Mouse (Mus musculus) ES-Bruce4 (cell line): ENCODE results near the gene Hs1bp3. TPM values are rescaled to one million over a fixed set of nuclear protein-coding genes. Genes with fewer than 3 reads are reported as not detected.

Experiments
- H3K27ac ChIP-seq: 2 replicates; pipeline ENCODE4 v1.5.1; 2012; ENCODE audit warnings: low read length, inconsistent platforms; ENCODE audit not compliant: insufficient read depth
- H3K27me3 ChIP-seq: 2 replicates; pipeline ENCODE4 v1.6.1; 2012; ENCODE audit warnings: mild to moderate bottlenecking, low read length, inconsistent platforms; ENCODE audit not compliant: control insufficient read depth, poor library complexity, insufficient read depth, severe bottlenecking
- H3K36me3 ChIP-seq: 2 replicates; pipeline ENCODE4 v1.6.1; 2012; ENCODE audit warnings: inconsistent platforms, mild to moderate bottlenecking, low read length, moderate library complexity; ENCODE audit not compliant: control insufficient read depth, poor library complexity, insufficient read depth, severe bottlenecking
- H3K4me1 ChIP-seq: one replicate; pipeline ENCODE4 v1.8.1; 2011; ENCODE audit warnings: low read length; ENCODE audit not compliant: control insufficient read depth, insufficient read depth
- H3K4me3 ChIP-seq: 2 replicates; pipeline ENCODE4 v1.5.1; 2011; ENCODE audit warnings: low read depth, mild to moderate bottlenecking, low read length
- H3K9ac ChIP-seq: 2 replicates; pipeline ENCODE4 v1.6.1; 2012; ENCODE audit warnings: low read depth, mild to moderate bottlenecking, inconsistent platforms; ENCODE audit not compliant: poor library complexity, severe bottlenecking
- H3K9me3 ChIP-seq: replicated peaks from 2 replicates; pipeline ENCODE4 v1.6.1; 2012; ENCODE audit warnings: mild to moderate bottlenecking, low read length, inconsistent platforms; ENCODE audit not compliant: control insufficient read depth, poor library complexity, insufficient read depth, severe bottlenecking
- CTCF ChIP-seq: IDR thresholded peaks from one replicate; pipeline ENCODE4 v1.8.1; 2011; ENCODE audit warnings: low read depth, low read length
- EP300 ChIP-seq: IDR thresholded peaks from 2 replicates; pipeline ENCODE4 v1.6.1; 2011; ENCODE audit warnings: low read depth, low read length; ENCODE audit not compliant: insufficient read depth
- POLR2A ChIP-seq: IDR thresholded peaks from one replicate; pipeline ENCODE4 v1.8.1; 2011; ENCODE audit warnings: low read length; ENCODE audit not compliant: insufficient read depth
- polyA plus RNA-seq: library from polyadenylated mRNA; stranded (reverse); fragments of >200 nt; gene quantifications from 2 replicates; pipeline ENCODE4 v1.2.4, GENCODE M21; 2011; ENCODE audit warnings: low read depth; ENCODE audit not compliant: missing spikeins, insufficient read depth, insufficient read length

Gene Hs1bp3
- polyA plus RNA-seq, 1 experiment = 37.5 TPM

DNA sequence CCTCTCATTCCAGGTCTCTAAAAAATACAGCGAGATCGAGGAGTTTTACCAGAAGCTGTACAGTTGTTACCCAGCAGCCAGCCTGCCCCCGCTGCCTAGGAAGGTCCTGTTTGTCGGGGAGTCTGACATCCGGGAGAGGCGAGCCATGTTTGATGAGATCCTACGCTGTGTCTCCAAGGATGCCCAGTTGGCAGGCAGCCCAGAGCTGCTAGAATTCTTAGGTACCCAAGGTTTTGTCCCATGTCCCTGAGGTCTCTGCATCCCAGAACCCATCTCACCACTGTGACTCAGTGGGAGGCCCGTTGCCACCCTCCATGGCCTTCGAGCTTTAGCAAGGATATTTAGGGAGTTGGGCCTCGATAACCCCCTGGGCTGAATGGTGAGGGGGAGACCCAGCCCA, 8.3 kb downstream of the Hs1bp3 start:
- H3K9ac ChIP-seq = no peak overlapping the region
- H3K36me3 ChIP-seq = peaks cover 13% of the 10 kb centered on the region
- no peaks in the 10 kb centered on the region for H3K9me3 ChIP-seq
- H3K27ac ChIP-seq = no peak overlapping the region
- H3K4me1 ChIP-seq = peaks cover 2% of the 10 kb centered on the region
- H3K27me3 ChIP-seq = no peaks in the 10 kb centered on the region
- TF ChIP-seq EP300 = no peak
- no peak for TF ChIP-seq CTCF
- no peak overlapping the region for H3K4me3 ChIP-seq

GRCm38 (mm10) chr12:8324086-8324485, 10.9 kb downstream of the Hs1bp3 start:
- Histone ChIP-seq H3K4me1 (peaks cover 2% of the 10 kb centered on the region), H3K27ac (no peak overlapping the region), H3K27me3 (no peaks in the 10 kb centered on the region), H3K4me3 (no peak overlapping the region; the same call in 1 of the 2 replicates), H3K9me3 (no peaks in the 10 kb centered on the region), H3K9ac (no peak overlapping the region), H3K36me3 (peaks cover 13% of the 10 kb centered on the region)
- TF ChIP-seq CTCF (no peak), EP300 (no peak), POLR2A (no peak)

DNA sequence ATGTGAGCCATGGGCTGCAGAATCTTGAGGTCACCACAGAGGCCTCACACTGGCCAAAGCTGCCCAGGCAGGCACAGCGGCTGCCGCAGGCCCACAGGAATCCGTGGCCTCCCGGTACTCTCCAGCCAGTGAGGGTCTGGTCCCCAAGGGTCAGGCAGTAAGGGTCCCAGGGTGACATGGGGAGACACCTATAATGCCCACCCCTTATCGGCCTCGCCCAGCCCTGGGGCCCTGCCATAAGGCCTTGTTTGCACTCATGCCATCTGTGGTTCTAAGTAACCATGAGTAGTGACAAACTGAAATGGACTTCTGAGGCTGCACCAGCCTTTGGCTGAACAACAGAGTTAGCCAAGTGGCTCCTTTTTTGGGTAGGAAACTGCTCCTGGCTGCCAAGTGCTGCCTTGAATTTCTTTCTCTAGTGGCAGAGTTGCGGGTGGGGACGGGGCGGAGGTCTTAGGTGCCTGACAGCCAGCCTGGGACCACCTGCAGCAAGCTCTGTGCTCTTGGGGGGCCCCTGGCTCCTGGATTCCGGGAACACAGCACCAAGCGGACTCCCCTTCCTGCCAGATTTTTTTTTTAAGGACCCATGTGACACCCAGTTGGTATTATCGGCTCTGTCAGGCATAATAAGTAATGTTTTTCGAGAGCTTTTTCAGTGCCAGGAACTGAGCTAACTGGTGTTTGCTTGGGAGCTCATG, 12.2 kb downstream of the Hs1bp3 start:
- no peaks in the 10 kb centered on the region for H3K9me3 ChIP-seq
- H3K27me3 ChIP-seq = no peaks in the 10 kb centered on the region
- H3K27ac ChIP-seq = no peak overlapping the region
- TF ChIP-seq CTCF = no peak
- TF ChIP-seq EP300 = no peak
- TF ChIP-seq POLR2A = no peak
- H3K4me3 ChIP-seq = no peak overlapping the region
- H3K36me3 ChIP-seq = peaks cover 13% of the 10 kb centered on the region
- peaks cover 2% of the 10 kb centered on the region for H3K4me1 ChIP-seq
- H3K9ac ChIP-seq = no peak overlapping the region; the same call in 1 of the 2 replicates

DNA sequence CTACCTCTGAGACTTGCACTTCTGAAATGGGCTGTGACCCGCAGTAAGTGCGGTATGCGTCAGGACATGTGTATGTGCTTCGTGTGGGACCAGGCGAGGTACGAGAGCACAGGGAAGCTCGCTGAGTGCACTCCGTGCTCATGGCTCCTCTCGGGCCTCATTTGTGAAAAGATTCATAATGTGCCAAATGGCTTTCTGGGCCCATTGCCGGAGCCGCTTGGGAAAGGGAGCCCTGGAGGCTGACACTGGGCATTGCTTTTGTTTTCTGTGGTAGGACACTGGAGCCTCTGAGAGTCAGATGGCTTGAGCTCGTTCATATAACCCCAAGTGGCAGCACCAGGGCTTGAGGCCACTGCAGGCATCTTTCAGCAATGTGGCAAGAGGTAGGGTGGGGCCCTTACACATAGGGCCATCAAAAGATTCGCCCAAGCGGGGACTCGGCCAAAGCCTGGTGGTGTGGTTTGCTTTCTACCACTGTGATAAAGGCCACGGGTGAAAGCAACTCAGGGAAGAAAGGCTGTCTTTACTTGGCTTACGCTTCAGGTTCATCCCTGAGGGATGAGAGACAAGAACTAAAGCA, 12.8 kb downstream of the Hs1bp3 start:
- Histone ChIP-seq H3K9me3 (no peaks in the 10 kb centered on the region), H3K27ac (no peak overlapping the region), H3K36me3 (peaks cover 13% of the 10 kb centered on the region), H3K4me1 (no peaks in the 10 kb centered on the region), H3K4me3 (no peak overlapping the region), H3K27me3 (no peaks in the 10 kb centered on the region), H3K9ac (no peak overlapping the region)
- no peak for TF ChIP-seq CTCF
- no peak for TF ChIP-seq POLR2A
- TF ChIP-seq EP300 = no peak

DNA sequence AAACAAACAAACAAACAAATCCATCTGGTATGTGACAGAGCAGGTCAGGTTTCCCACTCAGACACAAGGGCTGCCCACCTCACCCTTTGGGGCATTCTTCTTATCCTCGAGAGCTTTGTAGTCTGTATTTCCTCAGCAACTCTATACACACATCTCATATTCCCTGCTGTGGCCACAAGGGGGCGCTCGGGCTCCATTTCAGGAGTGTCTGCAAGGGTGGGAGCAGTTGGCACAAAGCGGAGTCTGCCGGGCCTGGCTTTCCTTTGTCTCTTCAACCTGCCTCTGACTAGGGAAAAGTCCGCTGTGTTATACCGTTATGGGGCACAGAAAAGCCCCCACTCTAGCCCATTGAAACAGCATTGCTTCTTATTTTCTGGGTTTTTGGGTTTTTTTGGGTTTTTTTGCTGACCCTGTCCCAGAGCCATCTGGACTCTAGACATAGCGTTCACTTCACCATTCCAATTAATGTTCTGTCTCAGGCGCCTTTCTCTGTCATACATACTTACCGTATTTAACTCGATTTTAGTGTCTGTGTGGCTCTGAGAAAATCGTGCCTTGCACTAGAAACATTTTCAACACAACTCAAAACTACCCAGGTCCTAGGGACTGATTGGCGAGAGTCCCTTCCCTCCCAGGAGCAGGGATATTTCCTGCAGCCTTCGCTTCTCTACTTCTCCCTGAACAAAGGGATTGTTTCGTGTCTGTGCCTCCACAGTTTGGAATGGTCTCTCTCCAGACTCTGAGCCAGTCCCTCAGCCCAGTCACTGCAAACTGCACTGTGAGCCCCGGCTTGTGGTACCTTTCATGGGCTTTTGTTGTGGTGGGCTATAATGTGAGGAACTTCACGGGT, 13.8 kb downstream of the Hs1bp3 start:
- Histone ChIP-seq H3K4me3 (no peak overlapping the region), H3K4me1 (no peaks in the 10 kb centered on the region), H3K36me3 (peaks cover 6% of the 10 kb centered on the region), H3K27ac (no peak overlapping the region), H3K9me3 (no peaks in the 10 kb centered on the region), H3K9ac (no peak overlapping the region), H3K27me3 (no peaks in the 10 kb centered on the region)
- no peak for TF ChIP-seq POLR2A
- TF ChIP-seq CTCF = peak; percentile 86
- TF ChIP-seq EP300 = 0 out of 2 replicates have a peak, but pooled peaks have one; percentile 52
